Mouse (Mus musculus): ENCODE measurements at regions not wholly inside any gene's neighbourhood (a gene's known extent, or its start where the extent isn't known, plus 50 kb on each side); places are given as distances from the start of the nearest gene placed in this dataset.
"Not testable (repeated sequence)": the region's sequence is repeated elsewhere in the genome, so short reads cannot be mapped to it uniquely, and the experiment has no call there.

GRCm38 (mm10) chr10:96188168-96188567 lies 51.8 kb downstream of the Gm5426 start:
- no peak for DNase-seq (ENCODE audit: low spot score in 2 of 2)

GRCm38 (mm10) chr10:96190168-96190987 lies 54.0 kb downstream of the Gm5426 start:
- DNase-seq (ENCODE audit: low spot score in 2 of 2): peak in 1 of 2 experiments; percentile 32

GRCm38 (mm10) chr10:96200932-96201641 lies 64.7 kb downstream of the Gm5426 start:
- no peak for DNase-seq (ENCODE audit: low spot score in 2 of 2)

GRCm38 (mm10) chr10:96201891-96202290 lies 65.5 kb downstream of the Gm5426 start:
- no peak for DNase-seq (ENCODE audit: low spot score in 2 of 2)

- no peak for DNase-seq (ENCODE audit: low spot score in 2 of 2)
Measured at GRCm38 (mm10) chr10:96202871-96203270, 66.5 kb downstream of the Gm5426 start.

GRCm38 (mm10) chr10:96204198-96204597 lies 67.8 kb downstream of the Gm5426 start:
- DNase-seq (ENCODE audit: low spot score in 2 of 2): no peak

- no peak for DNase-seq (ENCODE audit: low spot score in 2 of 2)
Measured at GRCm38 (mm10) chr10:96209171-96209570, 72.8 kb downstream of the Gm5426 start.

- no peak for DNase-seq (ENCODE audit: low spot score in 2 of 2)
Measured at GRCm38 (mm10) chr10:96211189-96211588, 74.8 kb downstream of the Gm5426 start.

GRCm38 (mm10) chr10:96213876-96214275 lies 77.5 kb downstream of the Gm5426 start:
- peak; percentile 87 to 93 for DNase-seq (ENCODE audit: low spot score in 2 of 2)

GRCm38 (mm10) chr10:96214285-96214684 lies 77.9 kb downstream of the Gm5426 start:
- no peak for DNase-seq (ENCODE audit: low spot score in 2 of 2)

- peak in 1 of 2 experiments; percentile 25 for DNase-seq (ENCODE audit: low spot score in 2 of 2)
Measured at GRCm38 (mm10) chr10:96214946-96215345, 78.5 kb downstream of the Gm5426 start.

- no peak for DNase-seq (ENCODE audit: low spot score in 2 of 2)
Measured at GRCm38 (mm10) chr10:96220731-96221130, 84.3 kb downstream of the Gm5426 start.

GRCm38 (mm10) chr10:96230391-96230790 lies 94.0 kb downstream of the Gm5426 start:
- DNase-seq (ENCODE audit: low spot score in 2 of 2): no peak

- no peak for DNase-seq (ENCODE audit: low spot score in 2 of 2)
Measured at GRCm38 (mm10) chr10:96231309-96231708, 94.9 kb downstream of the Gm5426 start.

GRCm38 (mm10) chr10:96232889-96233288 lies 96.5 kb downstream of the Gm5426 start:
- DNase-seq (ENCODE audit: low spot score in 2 of 2): no peak

GRCm38 (mm10) chr10:96234564-96235412 lies 98.4 kb downstream of the Gm5426 start:
- DNase-seq (ENCODE audit: low spot score in 2 of 2): no peak

GRCm38 (mm10) chr10:96236031-96236430 lies 99.6 kb downstream of the Gm5426 start:
- DNase-seq (ENCODE audit: low spot score in 2 of 2): not testable (repeated sequence)

GRCm38 (mm10) chr10:96236777-96237373 lies 100.5 kb downstream of the Gm5426 start:
- DNase-seq (ENCODE audit: low spot score in 2 of 2): no peak

- no peak for DNase-seq (ENCODE audit: low spot score in 2 of 2)
Measured at GRCm38 (mm10) chr10:96237572-96238130, 101.2 kb downstream of the Gm5426 start.

- DNase-seq (ENCODE audit: low spot score in 2 of 2): no peak
Measured at GRCm38 (mm10) chr10:96238251-96238650, 101.8 kb downstream of the Gm5426 start.

GRCm38 (mm10) chr10:96238850-96239249 lies 102.4 kb downstream of the Gm5426 start:
- DNase-seq (ENCODE audit: low spot score in 2 of 2): no peak

Measured in cerebellum, postnatal 4 days (tissue).